Mouse (Mus musculus) neural tube, embryonic 11.5 days (tissue): ENCODE results near the gene A630089N07Rik. TPM values are rescaled to one million over a fixed set of nuclear protein-coding genes. Genes with fewer than 3 reads are reported as not detected.
"Not testable (repeated sequence)": the region's sequence is repeated elsewhere in the genome, so short reads cannot be mapped to it uniquely, and the experiment has no call there.

Source experiments
- ATAC-seq: fragments of 200-750 bp; cut with Nextera tagmentation; 2 replicates; pipeline ENCODE4 v1.8.0; 2017; ENCODE audit warnings: moderate number of reproducible peaks, mild to moderate bottlenecking, moderate TSS enrichment, moderate library complexity; ENCODE audit not compliant: insufficient read depth, low FRiP score, low TSS enrichment
- DNase-seq: peaks from one replicate; pipeline ENCODE4 v3.0.0-alpha.2; 2015; ENCODE audit warnings: low spot score
- H3K27ac ChIP-seq: fragments of 300-500 bp; sonication (generic); 2 replicates; pipeline ENCODE4 v1.5.1; 2014; ENCODE audit warnings: low read depth, mild to moderate bottlenecking, low read length
- H3K27me3 ChIP-seq: fragments of 300-500 bp; sonication (generic); 2 replicates; pipeline ENCODE4 v1.6.1; 2014; ENCODE audit warnings: mild to moderate bottlenecking, low read length, mixed read lengths; ENCODE audit not compliant: control insufficient read depth, insufficient read depth
- H3K36me3 ChIP-seq: fragments of 300-500 bp; sonication (generic); 2 replicates; pipeline ENCODE4 v1.6.1; 2014; ENCODE audit warnings: mild to moderate bottlenecking, low read length, moderate library complexity, mixed read lengths; ENCODE audit not compliant: control insufficient read depth, insufficient read depth
- H3K4me1 ChIP-seq: fragments of 300-500 bp; sonication (generic); 2 replicates; pipeline ENCODE4 v1.6.1; 2014; ENCODE audit warnings: low read length, mixed read lengths; ENCODE audit not compliant: control insufficient read depth, insufficient read depth
- H3K4me2 ChIP-seq: fragments of 300-500 bp; sonication (generic); 2 replicates; pipeline ENCODE4 v1.6.1; 2014; ENCODE audit warnings: low read depth, mild to moderate bottlenecking, moderate library complexity
- H3K4me3 ChIP-seq: fragments of 300-500 bp; sonication (generic); 2 replicates; pipeline ENCODE4 v1.5.1; 2014; ENCODE audit warnings: low read depth, low read length
- H3K9ac ChIP-seq: fragments of 300-500 bp; sonication (generic); 2 replicates; pipeline ENCODE4 v1.6.1; 2014; ENCODE audit warnings: mild to moderate bottlenecking, low read length
- H3K9me3 ChIP-seq: fragments of 300-500 bp; sonication (generic); 2 replicates; pipeline ENCODE4 v1.6.1; 2016; ENCODE audit warnings: low read length; ENCODE audit not compliant: control insufficient read depth
- WGBS: fragments of 180-500 bp; shearing (Covaris S2); extraction: QIAGEN DNeasy Blood & Tissue Kit; methylation state at CpG from one replicate; pipeline ENCODE4 v1.1.7; 2014; 5-methylcytosine and 5-hydroxymethylcytosine counted together
- polyA plus RNA-seq: library from polyadenylated mRNA; unstranded; fragments of >200 nt; fragmentation: Nextera tagmentation; extraction: Ambion mirVana; gene quantifications from 2 replicates; pipeline ENCODE4 v1.2.1, GENCODE M21; 2014

A630089N07Rik gene
- polyA plus RNA-seq = 22.0 and 25.0 TPM in 2 replicates

DNA sequence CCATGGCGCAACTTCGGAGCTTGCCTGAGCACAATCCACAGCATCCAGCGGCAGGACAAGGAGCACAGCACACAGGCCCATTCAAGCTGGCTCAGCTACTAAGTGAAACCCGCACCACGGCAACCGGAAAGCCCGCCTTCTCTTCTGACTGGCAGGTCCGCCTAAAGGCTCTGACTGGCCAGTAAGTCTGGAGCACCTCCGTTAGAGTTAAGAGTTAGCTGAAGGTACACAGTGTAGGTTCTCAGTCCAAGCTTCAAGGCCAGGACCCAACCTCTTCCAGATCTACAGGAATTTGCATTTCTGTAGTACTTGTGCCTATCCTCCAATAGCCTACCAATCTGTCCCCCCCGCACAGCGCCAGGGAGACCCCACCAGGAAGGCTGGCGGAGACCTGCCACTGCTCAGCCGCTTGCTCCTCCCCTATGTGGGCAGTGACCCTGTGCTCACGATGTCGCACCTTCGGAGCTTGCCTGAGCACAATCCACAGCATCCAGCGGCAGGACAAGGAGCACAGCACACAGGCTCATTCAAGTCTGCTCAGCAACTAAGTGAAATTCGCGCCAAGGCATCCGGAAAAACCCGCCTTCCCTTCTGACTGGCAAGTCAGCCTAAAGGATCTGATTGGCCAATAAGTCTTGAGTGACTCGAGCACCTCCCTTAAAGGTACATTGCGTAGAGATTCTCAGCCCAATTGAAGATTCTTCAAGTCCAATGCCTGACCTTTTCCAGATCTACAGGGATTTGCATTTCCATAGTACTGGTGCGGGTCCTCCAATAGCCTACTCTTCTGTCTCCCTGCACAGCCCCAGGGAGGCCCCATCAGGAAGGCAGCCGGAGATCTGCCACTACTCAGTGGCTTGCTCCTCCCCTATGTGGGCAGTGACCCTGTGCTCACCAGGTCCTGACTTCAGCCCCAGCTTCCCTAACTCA, at the start of gene A630089N07Rik:
Gene A630089N07Rik, minus strand, starts transcription at position 562 of the 930 bp plus-strand sequence.
- H3K36me3 ChIP-seq, H3K9me3 ChIP-seq: not testable (repeated sequence)
- H3K27ac ChIP-seq = peak within 1 kb of the TSS; percentile 45; the same call in 1 of the 2 replicates

GRCm38 (mm10) chr16:98107109-98107508, 24.9 kb upstream of the A630089N07Rik start:
- no peak overlapping the region for H3K4me2 ChIP-seq

More for the DNA sequence above, at the start of gene A630089N07Rik:
- not testable (repeated sequence) for H3K4me1 ChIP-seq, H3K27me3 ChIP-seq
- ATAC-seq = peak; percentile 97
- peak within 1 kb of the TSS; percentile 50 for H3K4me3 ChIP-seq
- peak within 1 kb of the TSS; percentile 51 for H3K9ac ChIP-seq
- peak; percentile 89 for DNase-seq
- under 1% methylated on average over 25 of the region's 25 CpGs for WGBS
- peak within 1 kb of the TSS; percentile 42 for H3K4me2 ChIP-seq

GRCm38 (mm10) chr16:98081550-98081888, 731 bp downstream of the A630089N07Rik start:
- ATAC-seq = peak; percentile 69
- not testable (repeated sequence) for H3K4me1 ChIP-seq, DNase-seq, H3K27me3 ChIP-seq, H3K36me3 ChIP-seq, H3K9me3 ChIP-seq
- Histone ChIP-seq H3K27ac (0 out of 2 replicates have a peak overlapping the region, but pooled peaks have one; percentile 45), H3K4me3 (peak overlapping the region; percentile 50), H3K9ac (peak overlapping the region; percentile 51), H3K4me2 (peak overlapping the region; percentile 42)
- 3% methylated on average over 9 of the region's 9 CpGs for WGBS

More at GRCm38 (mm10) chr16:98107109-98107508, 24.9 kb upstream of the A630089N07Rik start:
- DNase-seq (no peak), ATAC-seq (no peak)
- Histone ChIP-seq H3K4me1 (no peaks in the 10 kb centered on the region), H3K27me3 (no peaks in the 10 kb centered on the region), H3K4me3 (no peak overlapping the region), H3K9ac (no peak overlapping the region), H3K36me3 (no peaks in the 10 kb centered on the region), H3K9me3 (peaks cover 3% of the 10 kb centered on the region), H3K27ac (no peak overlapping the region)
- 96% methylated on average over 11 of the region's 11 CpGs for WGBS

- Histone ChIP-seq H3K4me2 (peak overlapping the region; percentile 42), H3K4me3 (peak overlapping the region; percentile 50), H3K9ac (peak overlapping the region; percentile 51)
- not testable (repeated sequence) for H3K36me3 ChIP-seq, H3K9me3 ChIP-seq, DNase-seq, ATAC-seq, H3K27ac ChIP-seq, H3K27me3 ChIP-seq, H3K4me1 ChIP-seq
- WGBS = 80% methylated on average over 1 of the region's 1 CpGs
Observed at GRCm38 (mm10) chr16:98081140-98081539, 1.1 kb downstream of the A630089N07Rik start.

DNA sequence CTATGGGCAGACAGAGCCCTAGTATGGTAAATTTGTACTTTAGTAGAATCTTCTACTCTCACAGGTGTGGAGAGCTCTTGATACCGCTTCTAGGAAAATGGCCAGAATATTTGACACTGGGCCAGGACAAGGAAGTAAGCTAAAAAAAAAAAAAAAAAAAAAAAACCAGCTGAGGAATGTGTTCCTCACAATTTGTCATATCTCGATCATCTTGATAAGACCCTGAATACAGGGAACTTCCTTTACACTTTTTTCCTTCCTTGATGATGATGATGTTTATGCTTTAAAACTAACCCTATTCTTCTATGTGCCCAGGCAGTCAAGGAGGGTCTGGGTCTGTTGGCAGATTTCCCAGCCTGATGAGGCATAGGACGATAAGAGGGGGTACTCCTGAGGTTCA, 2.9 kb downstream of the A630089N07Rik start:
- H3K4me1 ChIP-seq, DNase-seq, H3K4me3 ChIP-seq, H3K27ac ChIP-seq, H3K36me3 ChIP-seq, H3K9me3 ChIP-seq, H3K27me3 ChIP-seq, ATAC-seq, H3K9ac ChIP-seq, H3K4me2 ChIP-seq: not testable (repeated sequence)
- WGBS = 95% methylated on average over 3 of the region's 3 CpGs

GRCm38 (mm10) chr16:98041676-98042075, 40.6 kb downstream of the A630089N07Rik start:
- no peak overlapping the region for H3K4me3 ChIP-seq
- ATAC-seq (no peak), DNase-seq (no peak)
- no peaks in the 10 kb centered on the region for H3K9me3 ChIP-seq
- no peak overlapping the region for H3K4me2 ChIP-seq
- H3K27me3 ChIP-seq = no peaks in the 10 kb centered on the region
- no peak overlapping the region for H3K9ac ChIP-seq
- 83% methylated on average over 2 of the region's 2 CpGs for WGBS
- H3K36me3 ChIP-seq = no peaks in the 10 kb centered on the region
- H3K27ac ChIP-seq = no peak overlapping the region
- no peaks in the 10 kb centered on the region for H3K4me1 ChIP-seq

- H3K9ac ChIP-seq, H3K27me3 ChIP-seq, DNase-seq, H3K4me3 ChIP-seq, H3K9me3 ChIP-seq, H3K4me1 ChIP-seq, H3K4me2 ChIP-seq, H3K27ac ChIP-seq, ATAC-seq, H3K36me3 ChIP-seq: not testable (repeated sequence)
- WGBS = 93% methylated on average over 2 of the region's 2 CpGs
Observed at GRCm38 (mm10) chr16:98034971-98035370, 47.3 kb downstream of the A630089N07Rik start.

DNA sequence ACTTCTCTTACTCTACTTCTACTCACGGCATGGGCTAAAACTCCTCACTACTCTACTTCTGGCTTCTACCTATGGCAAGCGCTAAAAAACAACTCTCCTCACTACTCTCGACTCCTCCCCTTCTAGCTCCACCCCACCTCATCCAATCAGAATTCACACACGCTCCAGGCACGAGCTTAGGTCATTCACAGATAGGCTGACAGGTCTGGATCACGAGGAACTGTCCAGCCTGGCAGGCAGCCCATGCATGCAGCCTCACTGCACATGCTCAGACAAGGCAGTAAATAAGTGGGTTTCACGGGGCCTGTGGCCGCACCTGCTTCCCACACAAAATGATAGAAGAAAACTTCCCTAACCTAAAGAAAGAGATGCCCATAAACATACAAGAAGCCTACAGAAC, 56.1 kb downstream of the A630089N07Rik start:
- WGBS = 87% methylated on average over 8 of the region's 8 CpGs
- not testable (repeated sequence) for H3K9ac ChIP-seq, DNase-seq, H3K9me3 ChIP-seq, H3K4me2 ChIP-seq, H3K4me1 ChIP-seq, H3K4me3 ChIP-seq, ATAC-seq, H3K27ac ChIP-seq, H3K27me3 ChIP-seq, H3K36me3 ChIP-seq
